Mouse (Mus musculus) embryonic facial prominence, embryonic 10.5 days (tissue): ENCODE measurements at regions not wholly inside any gene's neighbourhood (a gene's known extent, or its start where the extent isn't known, plus 50 kb on each side); places are given as distances from the start of the nearest gene placed in this dataset.

Source experiments
- DNase-seq: peaks from one replicate; pipeline ENCODE4 v3.0.0-alpha.2; 2017; ENCODE audit warnings: low spot score
- H3K27ac ChIP-seq: fragments of 300-500 bp; sonication (generic); replicated peaks from 2 replicates; pipeline ENCODE4 v1.5.1; 2016; ENCODE audit warnings: mild to moderate bottlenecking
- H3K27me3 ChIP-seq: fragments of 300-500 bp; sonication (generic); replicated peaks from 2 replicates; pipeline ENCODE4 v1.6.1; 2016; ENCODE audit warnings: low read depth, mild to moderate bottlenecking; ENCODE audit not compliant: poor library complexity, severe bottlenecking
- H3K36me3 ChIP-seq: fragments of 300-500 bp; sonication (generic); replicated peaks from 2 replicates; pipeline ENCODE4 v1.6.1; 2016; ENCODE audit warnings: mild to moderate bottlenecking, moderate library complexity
- H3K4me1 ChIP-seq: fragments of 300-500 bp; sonication (generic); 2 replicates; pipeline ENCODE4 v1.6.1; 2016
- H3K4me3 ChIP-seq: fragments of 300-500 bp; sonication (generic); 2 replicates; pipeline ENCODE4 v1.5.1; 2016; ENCODE audit warnings: mild to moderate bottlenecking, moderate library complexity
- H3K9me3 ChIP-seq: fragments of 300-500 bp; sonication (generic); 2 replicates; pipeline ENCODE4 v1.6.1; 2016; ENCODE audit warnings: mild to moderate bottlenecking
- WGBS: fragments of 180-500 bp; shearing (Covaris S2); methylation state at CpG from one replicate; pipeline ENCODE4 v1.1.7; 2016; 5-methylcytosine and 5-hydroxymethylcytosine counted together

- Histone ChIP-seq H3K27ac (no peak overlapping the region), H3K4me1 (no peaks in the 10 kb centered on the region), H3K4me3 (no peak overlapping the region), H3K9me3 (no peaks in the 10 kb centered on the region), H3K36me3 (no peaks in the 10 kb centered on the region), H3K27me3 (no peaks in the 10 kb centered on the region)
- no peak for DNase-seq
- WGBS = 96% methylated on average over 1 of the region's 1 CpGs
Observed at GRCm38 (mm10) chr15:61408621-61409020, 485.8 kb upstream of the A1bg start.

- DNase-seq = no peak
- no peak overlapping the region for H3K4me3 ChIP-seq
- no peaks in the 10 kb centered on the region for H3K36me3 ChIP-seq
- H3K9me3 ChIP-seq = no peaks in the 10 kb centered on the region
- no peak overlapping the region for H3K27ac ChIP-seq
- H3K27me3 ChIP-seq = no peaks in the 10 kb centered on the region
- peaks cover 3% of the 10 kb centered on the region for H3K4me1 ChIP-seq
Observed at GRCm38 (mm10) chr15:61400720-61401119, 477.9 kb upstream of the A1bg start.

- Histone ChIP-seq H3K36me3 (no peaks in the 10 kb centered on the region), H3K9me3 (no peaks in the 10 kb centered on the region), H3K4me1 (peaks cover 11% of the 10 kb centered on the region), H3K27me3 (no peaks in the 10 kb centered on the region), H3K4me3 (no peak overlapping the region), H3K27ac (no peak overlapping the region)
- DNase-seq = no peak
- 87% methylated on average over 2 of the region's 2 CpGs for WGBS
Observed at GRCm38 (mm10) chr15:61399971-61400370, 477.2 kb upstream of the A1bg start.

- H3K27me3 ChIP-seq = no peaks in the 10 kb centered on the region
- peaks cover 13% of the 10 kb centered on the region for H3K4me1 ChIP-seq
- H3K4me3 ChIP-seq = no peak overlapping the region
- H3K9me3 ChIP-seq = no peaks in the 10 kb centered on the region
- DNase-seq = no peak
- no peaks in the 10 kb centered on the region for H3K36me3 ChIP-seq
- WGBS = 80% methylated on average over 3 of the region's 3 CpGs
- H3K27ac ChIP-seq = no peak overlapping the region
Observed at GRCm38 (mm10) chr15:61398829-61399228, 476.0 kb upstream of the A1bg start.

- no peak overlapping the region for H3K4me3 ChIP-seq
- 88% methylated on average over 3 of the region's 3 CpGs for WGBS
- no peaks in the 10 kb centered on the region for H3K36me3 ChIP-seq
- no peaks in the 10 kb centered on the region for H3K9me3 ChIP-seq
- DNase-seq = no peak
- no peaks in the 10 kb centered on the region for H3K27me3 ChIP-seq
- H3K27ac ChIP-seq = no peak overlapping the region
- H3K4me1 ChIP-seq = peaks cover 13% of the 10 kb centered on the region
Observed at GRCm38 (mm10) chr15:61397061-61397460, 474.2 kb upstream of the A1bg start.

- H3K4me1 ChIP-seq = peaks cover 13% of the 10 kb centered on the region
- no peaks in the 10 kb centered on the region for H3K9me3 ChIP-seq
- peak; percentile 16 for DNase-seq
- no peaks in the 10 kb centered on the region for H3K27me3 ChIP-seq
- 26% methylated on average over 8 of the region's 8 CpGs for WGBS
- H3K4me3 ChIP-seq = no peak overlapping the region
- no peak overlapping the region for H3K27ac ChIP-seq
- H3K36me3 ChIP-seq = no peaks in the 10 kb centered on the region
Observed at GRCm38 (mm10) chr15:61395296-61395826, 472.5 kb upstream of the A1bg start.

- Histone ChIP-seq H3K27me3 (no peaks in the 10 kb centered on the region), H3K4me3 (no peak overlapping the region), H3K36me3 (no peaks in the 10 kb centered on the region), H3K4me1 (no peaks in the 10 kb centered on the region), H3K9me3 (no peaks in the 10 kb centered on the region), H3K27ac (no peak overlapping the region)
- WGBS = 58% methylated on average over 3 of the region's 3 CpGs
- DNase-seq = no peak
Observed at GRCm38 (mm10) chr15:61380666-61381065, 457.9 kb upstream of the A1bg start.

GRCm38 (mm10) chr15:61366276-61366675 lies 443.5 kb upstream of the A1bg start:
- Histone ChIP-seq H3K4me1 (0 out of 2 replicates have a peak, but pooled peaks cover 5% of the 10 kb centered on the region), H3K27ac (no peak overlapping the region), H3K27me3 (no peaks in the 10 kb centered on the region), H3K9me3 (no peaks in the 10 kb centered on the region), H3K4me3 (no peak overlapping the region), H3K36me3 (no peaks in the 10 kb centered on the region)
- WGBS = 87% methylated on average over 3 of the region's 3 CpGs
- DNase-seq = no peak

- 0 out of 2 replicates have a peak, but pooled peaks cover 5% of the 10 kb centered on the region for H3K4me1 ChIP-seq
- H3K27ac ChIP-seq = no peak overlapping the region
- 84% methylated on average over 5 of the region's 5 CpGs for WGBS
Observed at GRCm38 (mm10) chr15:61365511-61365910, 442.7 kb upstream of the A1bg start.

GRCm38 (mm10) chr15:61364461-61364860 lies 441.6 kb upstream of the A1bg start:
- H3K4me1 ChIP-seq = 0 out of 2 replicates have a peak, but pooled peaks cover 5% of the 10 kb centered on the region
- H3K27me3 ChIP-seq = no peaks in the 10 kb centered on the region
- no peak for DNase-seq
- H3K4me3 ChIP-seq = no peak overlapping the region
- no peaks in the 10 kb centered on the region for H3K9me3 ChIP-seq
- no peaks in the 10 kb centered on the region for H3K36me3 ChIP-seq
- 83% methylated on average over 2 of the region's 2 CpGs for WGBS
- H3K27ac ChIP-seq = no peak overlapping the region

More at GRCm38 (mm10) chr15:61365511-61365910, 442.7 kb upstream of the A1bg start:
- Histone ChIP-seq H3K9me3 (no peaks in the 10 kb centered on the region), H3K27me3 (no peaks in the 10 kb centered on the region), H3K4me3 (no peak overlapping the region), H3K36me3 (no peaks in the 10 kb centered on the region)
- DNase-seq = no peak

GRCm38 (mm10) chr15:61361254-61361653 lies 438.4 kb upstream of the A1bg start:
- Histone ChIP-seq H3K27me3 (no peaks in the 10 kb centered on the region), H3K4me3 (no peak overlapping the region), H3K36me3 (no peaks in the 10 kb centered on the region), H3K9me3 (no peaks in the 10 kb centered on the region), H3K27ac (no peak overlapping the region), H3K4me1 (peaks cover 8% of the 10 kb centered on the region; the same call in 1 of the 2 replicates)
- no peak for DNase-seq
- 83% methylated on average over 3 of the region's 3 CpGs for WGBS

GRCm38 (mm10) chr15:61355344-61355743 lies 432.5 kb upstream of the A1bg start:
- Histone ChIP-seq H3K4me3 (no peak overlapping the region), H3K36me3 (no peaks in the 10 kb centered on the region), H3K9me3 (no peaks in the 10 kb centered on the region), H3K4me1 (peaks cover 3% of the 10 kb centered on the region; the same call in 1 of the 2 replicates), H3K27me3 (no peaks in the 10 kb centered on the region), H3K27ac (no peak overlapping the region)
- DNase-seq = no peak

GRCm38 (mm10) chr15:61351729-61352342 lies 429.0 kb upstream of the A1bg start:
- no peaks in the 10 kb centered on the region for H3K27me3 ChIP-seq
- no peaks in the 10 kb centered on the region for H3K9me3 ChIP-seq
- no peaks in the 10 kb centered on the region for H3K36me3 ChIP-seq
- H3K4me3 ChIP-seq = no peak overlapping the region
- no peak for DNase-seq
- WGBS = 59% methylated on average over 5 of the region's 5 CpGs
- H3K27ac ChIP-seq = no peak overlapping the region
- no peaks in the 10 kb centered on the region for H3K4me1 ChIP-seq
